Mouse (Mus musculus) MEL (cell line): ENCODE results near the gene Dbil5. TPM values are rescaled to one million over a fixed set of nuclear protein-coding genes. Genes with fewer than 3 reads are reported as not detected.
A peak's percentile ranks its signal among the peaks of the same experiment; 100 is the strongest.

Experiments used
- DNase-seq: peaks from one replicate; pipeline ENCODE4 v3.0.0; 2011; ENCODE audit warnings: low read depth, low spot score
- H3K27ac ChIP-seq: 2 replicates; pipeline ENCODE4 v1.5.1; 2012; ENCODE audit warnings: low read depth, mild to moderate bottlenecking, control low read depth, low read length, moderate library complexity; ENCODE audit not compliant: control insufficient read depth
- H3K27me3 ChIP-seq, 2 experiments: fragments of 150-350 bp in 1 of 2; sonication (generic) in 1 of 2; 2 replicates each; pipeline ENCODE4 v1.6.1; 2012; ENCODE audit warnings: low read length in 2 of 2, mild to moderate bottlenecking in 2 of 2, improper control_type of control experiment in 1 of 2, moderate library complexity in 1 of 2; ENCODE audit not compliant: insufficient read depth in 2 of 2, control insufficient read depth in 1 of 2
- H3K36me3 ChIP-seq, 2 experiments: 2 replicates each; pipeline ENCODE4 v1.6.1; 2012 to 2014; ENCODE audit warnings: low read length in 2 of 2, improper control_type of control experiment in 1 of 2, inconsistent platforms in 1 of 2, mild to moderate bottlenecking in 1 of 2; ENCODE audit not compliant: insufficient read depth in 2 of 2, control insufficient read depth in 1 of 2
- H3K4me1 ChIP-seq, 2 experiments: fragments of 150-350 bp in 1 of 2; sonication (generic) in 1 of 2; 2 replicates each; pipeline ENCODE4 v1.6.1; 2012; ENCODE audit warnings: low read length in 2 of 2, improper control_type of control experiment in 1 of 2, mild to moderate bottlenecking in 1 of 2; ENCODE audit not compliant: insufficient read depth in 2 of 2, control insufficient read depth in 1 of 2
- H3K4me3 ChIP-seq, 2 experiments: fragments of 150-350 bp in 1 of 2; sonication (generic) in 1 of 2; 2 replicates each; pipeline ENCODE4 v1.5.1; 2012; ENCODE audit warnings: low read depth in 2 of 2, low read length in 2 of 2, mild to moderate bottlenecking in 2 of 2, moderate library complexity in 2 of 2, control low read depth in 1 of 2, improper control_type of control experiment in 1 of 2; ENCODE audit not compliant: control insufficient read depth in 1 of 2, insufficient read depth in 1 of 2
- H3K79me2 ChIP-seq: 2 replicates; pipeline ENCODE4 v1.6.1; 2012; ENCODE audit warnings: mild to moderate bottlenecking, low read length, moderate library complexity; ENCODE audit not compliant: control insufficient read depth, poor library complexity, insufficient read depth
- H3K9ac ChIP-seq: 2 replicates; pipeline ENCODE4 v1.6.1; 2012; ENCODE audit warnings: low read depth, mild to moderate bottlenecking, control low read depth, low read length, moderate library complexity; ENCODE audit not compliant: control insufficient read depth, poor library complexity, severe bottlenecking
- H3K9me3 ChIP-seq: fragments of 150-350 bp; sonication (generic); replicated peaks from 2 replicates; pipeline ENCODE4 v1.6.1; 2012; ENCODE audit warnings: mild to moderate bottlenecking, low read length, improper control_type of control experiment, moderate library complexity; ENCODE audit not compliant: insufficient read depth
- CHD1 ChIP-seq: IDR thresholded peaks from 2 replicates; pipeline ENCODE4 v1.6.1; 2012; ENCODE audit warnings: low read depth, mild to moderate bottlenecking, inconsistent platforms, low read length, improper control_type of control experiment
- CHD2 ChIP-seq: IDR thresholded peaks from 2 replicates; pipeline ENCODE4 v1.6.1; 2011; ENCODE audit warnings: low read length, improper control_type of control experiment
- CTCF ChIP-seq, 3 experiments: IDR thresholded peaks in 2 of 3; conservative IDR thresholded peaks in 1 of 3; 2 replicates each; pipeline ENCODE4 v1.5.1; 2011 to 2012; ENCODE audit warnings: low read length in 3 of 3, low read depth in 2 of 3, mild to moderate bottlenecking in 2 of 3, improper control_type of control experiment in 1 of 3, inconsistent platforms in 1 of 3, mixed read lengths in 1 of 3, moderate library complexity in 1 of 3; ENCODE audit not compliant: control insufficient read depth in 1 of 3, insufficient read depth in 1 of 3, poor library complexity in 1 of 3, severe bottlenecking in 1 of 3
- ELF1 ChIP-seq: IDR thresholded peaks from 2 replicates; pipeline ENCODE4 v1.6.1; 2014; ENCODE audit warnings: low read depth, mild to moderate bottlenecking, inconsistent platforms, low read length, improper control_type of control experiment, moderate library complexity
- ETS1 ChIP-seq: IDR thresholded peaks from 2 replicates; pipeline ENCODE4 v1.6.1; 2012; ENCODE audit warnings: low read depth, mild to moderate bottlenecking, inconsistent platforms, low read length, improper control_type of control experiment, moderate library complexity
- GABPA ChIP-seq: IDR thresholded peaks from 2 replicates; pipeline ENCODE4 v1.6.1; 2012; ENCODE audit warnings: low read depth, mild to moderate bottlenecking, inconsistent platforms, low read length, improper control_type of control experiment, moderate library complexity
- GATA1 ChIP-seq: IDR thresholded peaks from 2 replicates; pipeline ENCODE4 v1.6.1; 2011; ENCODE audit warnings: low read depth, low read length, improper control_type of control experiment
- HCFC1 ChIP-seq: IDR thresholded peaks from 2 replicates; pipeline ENCODE4 v1.6.1; 2012; ENCODE audit warnings: low read depth, mild to moderate bottlenecking, inconsistent platforms, low read length, improper control_type of control experiment, moderate library complexity
- KAT2A ChIP-seq: conservative IDR thresholded peaks from 2 replicates; pipeline ENCODE4 v1.6.1; 2012; ENCODE audit warnings: low read depth, low read length, improper control_type of control experiment, inconsistent platforms
- MAX ChIP-seq: IDR thresholded peaks from 2 replicates; pipeline ENCODE4 v1.6.1; 2011; ENCODE audit warnings: low read length, improper control_type of control experiment
- MAZ ChIP-seq: IDR thresholded peaks from 2 replicates; pipeline ENCODE4 v1.6.1; 2012; ENCODE audit warnings: low read depth, mild to moderate bottlenecking, inconsistent platforms, low read length, improper control_type of control experiment
- MYB ChIP-seq: IDR thresholded peaks from 2 replicates; pipeline ENCODE4 v1.6.1; 2011; ENCODE audit warnings: mild to moderate bottlenecking, low read depth, low read length, improper control_type of control experiment
- MYC ChIP-seq: IDR thresholded peaks from 2 replicates; pipeline ENCODE4 v1.6.1; 2011; ENCODE audit warnings: low read depth, mild to moderate bottlenecking, low read length, improper control_type of control experiment, moderate library complexity
- NRF1 ChIP-seq: IDR thresholded peaks from 2 replicates; pipeline ENCODE4 v1.6.1; 2014; ENCODE audit warnings: low read depth, mild to moderate bottlenecking, inconsistent platforms, low read length, improper control_type of control experiment, moderate library complexity; ENCODE audit not compliant: poor library complexity, insufficient read depth, severe bottlenecking
- POLR2A ChIP-seq, 2 experiments: IDR thresholded peaks; 2 replicates each; pipeline ENCODE4 v1.6.1; 2011 to 2012; ENCODE audit warnings: low read length in 2 of 2, mild to moderate bottlenecking in 2 of 2, control low read depth in 1 of 2, improper control_type of control experiment in 1 of 2, low read depth in 1 of 2, moderate library complexity in 1 of 2; ENCODE audit not compliant: control insufficient read depth in 1 of 2, insufficient read depth in 1 of 2, poor library complexity in 1 of 2
- POLR2AphosphoS5 ChIP-seq: IDR thresholded peaks from 2 replicates; pipeline ENCODE4 v1.6.1; 2012; ENCODE audit warnings: low read depth, borderline replicate concordance, mild to moderate bottlenecking, inconsistent platforms, low read length, moderate library complexity, mixed read lengths
- RCOR1 ChIP-seq: IDR thresholded peaks from 2 replicates; pipeline ENCODE4 v1.6.1; 2012; ENCODE audit warnings: low read depth, mild to moderate bottlenecking, inconsistent platforms, low read length, improper control_type of control experiment
- SIN3A ChIP-seq: IDR thresholded peaks from 2 replicates; pipeline ENCODE4 v1.6.1; 2012; ENCODE audit warnings: low read length, improper control_type of control experiment, inconsistent platforms
- SMC3 ChIP-seq: IDR thresholded peaks from 2 replicates; pipeline ENCODE4 v1.6.1; 2011; ENCODE audit warnings: low read depth, low read length, improper control_type of control experiment
- TBP ChIP-seq: IDR thresholded peaks from 2 replicates; pipeline ENCODE4 v1.8.0; 2011; ENCODE audit warnings: low read depth, low read length, improper control_type of control experiment
- TCF12 ChIP-seq: IDR thresholded peaks from 2 replicates; pipeline ENCODE4 v1.6.1; 2014; ENCODE audit warnings: low read depth, mild to moderate bottlenecking, inconsistent platforms, low read length, improper control_type of control experiment, moderate library complexity
- UBTF ChIP-seq: IDR thresholded peaks from 2 replicates; pipeline ENCODE4 v1.6.1; 2012; ENCODE audit warnings: low read depth, mild to moderate bottlenecking, inconsistent platforms, low read length, improper control_type of control experiment, moderate library complexity, borderline replicate concordance; ENCODE audit not compliant: insufficient read depth
- USF1 ChIP-seq: IDR thresholded peaks from 2 replicates; pipeline ENCODE4 v1.6.1; 2014; ENCODE audit warnings: low read depth, mild to moderate bottlenecking, inconsistent platforms, low read length, improper control_type of control experiment, moderate library complexity
- ZC3H11A ChIP-seq: IDR thresholded peaks from 2 replicates; pipeline ENCODE4 v1.6.1; 2012; ENCODE audit warnings: low read depth, mild to moderate bottlenecking, inconsistent platforms, low read length, improper control_type of control experiment
- ZNF384 ChIP-seq: IDR thresholded peaks from 2 replicates; pipeline ENCODE4 v1.6.1; 2012; ENCODE audit warnings: low read depth, mild to moderate bottlenecking, inconsistent platforms, low read length, improper control_type of control experiment
- polyA plus RNA-seq, 2 experiments: library from polyadenylated mRNA; stranded (reverse) in 1 of 2; unstranded in 1 of 2; fragments of >175 nt in 1 of 2; fragments of >200 nt in 1 of 2; gene quantifications; 2 replicates each; pipeline versions ENCODE4 v1.2.1 to v1.2.4; 2012; ENCODE audit warnings: low replicate concordance in 2 of 2, low read depth in 1 of 2; ENCODE audit not compliant: insufficient read length in 2 of 2, insufficient read depth in 1 of 2, missing spikeins in 1 of 2
- total RNA-seq: library from RNA; depleted of rRNA; stranded (reverse); fragments of 300-350 nt; gene quantifications from 2 replicates; pipeline ENCODE4 v1.2.3, GENCODE M21; 2012

Dbil5 gene
- total and polyA plus RNA-seq, 3 experiments: 0.62 to 0.67 TPM; not detected in 1

DNA sequence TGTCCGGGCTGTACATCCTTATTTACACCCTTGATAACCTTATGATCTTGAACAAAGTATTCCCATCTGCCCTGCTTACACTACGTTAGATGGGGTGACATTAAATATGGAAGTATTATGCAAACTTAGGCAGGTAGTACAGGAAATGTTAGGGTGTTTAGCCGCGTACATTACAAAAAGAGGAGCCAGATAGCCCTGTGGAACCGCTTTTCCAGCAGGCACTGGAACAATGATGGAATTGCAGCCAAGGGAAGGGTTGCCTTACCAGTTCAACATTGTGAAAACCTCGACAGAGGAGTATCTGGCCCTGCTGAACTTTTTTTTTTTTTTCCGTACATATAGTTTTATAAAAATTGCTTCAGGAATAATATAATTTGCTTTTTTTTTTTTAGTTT, 37.3 kb upstream of the Dbil5 start:
- H3K79me2 ChIP-seq: peaks cover 23% of the 10 kb centered on the region
- no peaks in the 10 kb centered on the region for H3K27me3 ChIP-seq
- H3K4me3 ChIP-seq: peak overlapping the region; percentile 76 to 78
- H3K4me1 ChIP-seq: peaks cover 7 to 9% of the 10 kb centered on the region in 2 experiments
- H3K27ac ChIP-seq: peak overlapping the region; percentile 69
- DNase-seq: no peak
- TF ChIP-seq NRF1: no peak
- TF ChIP-seq MAZ: no peak
- TF ChIP-seq ZNF384: peak; percentile 46
- TF ChIP-seq CHD2: no peak
- TF ChIP-seq MYB: no peak
- 0 out of 2 replicates have a peak, but pooled peaks have one; percentile 7 for TF ChIP-seq TBP
- no peak for TF ChIP-seq ZC3H11A
- no peak for TF ChIP-seq KAT2A
- no peak for TF ChIP-seq USF1
- no peak for TF ChIP-seq ETS1
- TF ChIP-seq CHD1: no peak; the same call in 1 of the 2 replicates
- TF ChIP-seq ELF1: no peak
- no peak for TF ChIP-seq GABPA
- no peak for TF ChIP-seq TCF12
- TF ChIP-seq POLR2AphosphoS5: no peak
- no peak for TF ChIP-seq GATA1
- TF ChIP-seq SIN3A: no peak
- peaks cover 1 to 13% of the 10 kb centered on the region in 2 experiments; a peak in 3 of 4 replicates for H3K36me3 ChIP-seq
- H3K9ac ChIP-seq: peak overlapping the region; percentile 85
- H3K9me3 ChIP-seq: no peaks in the 10 kb centered on the region

DNA sequence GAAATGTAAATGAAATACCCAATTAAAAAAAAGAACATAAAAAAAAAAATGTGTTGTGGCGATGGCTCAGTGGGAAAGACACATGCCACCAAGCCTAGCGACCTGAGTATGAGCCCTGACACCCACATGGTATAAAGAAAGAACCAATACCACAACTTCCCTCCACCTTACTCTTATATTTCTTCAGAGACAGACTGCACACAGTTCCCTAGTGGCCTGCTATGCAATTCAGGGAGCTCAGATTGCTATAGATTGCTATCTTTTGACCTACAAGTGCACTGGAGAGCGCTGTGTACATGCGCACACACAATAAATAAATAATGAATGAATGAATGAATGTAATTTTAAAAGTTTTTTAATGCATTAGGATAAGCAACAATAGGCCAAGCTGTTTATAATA, 33.7 kb upstream of the Dbil5 start:
- Histone ChIP-seq H3K9me3 (no peaks in the 10 kb centered on the region), H3K27ac (no peak overlapping the region), H3K36me3 (peaks cover 0 to 8% of the 10 kb centered on the region in 2 experiments; a peak in 2 of 4 replicates), H3K4me3 (no peak overlapping the region), H3K9ac (no peak overlapping the region), H3K79me2 (peaks cover 11% of the 10 kb centered on the region), H3K27me3 (no peaks in the 10 kb centered on the region), H3K4me1 (peaks cover 4 to 9% of the 10 kb centered on the region in 2 experiments; a peak in 3 of 4 replicates)
- TF ChIP-seq ZNF384 (no peak), MYB (no peak), GATA1 (0 out of 2 replicates have a peak, but pooled peaks have one; percentile 20), MYC (no peak), SIN3A (no peak), GABPA (no peak), TCF12 (no peak), MAX (peak; percentile 60; the same call in 1 of the 2 replicates), NRF1 (no peak), POLR2AphosphoS5 (no peak), CTCF (IDR thresholded peaks at IDR 0.05 in 2 of 3, conservative IDR thresholded peaks at IDR 0.05 in 1 of 3; ENCODE audit: control insufficient read depth in 1 of 3, insufficient read depth in 1 of 3, low read depth in 2 of 3, low read length in 3 of 3, poor library complexity in 1 of 3, severe bottlenecking in 1 of 3) (no peak), RCOR1 (no peak), TBP (no peak), POLR2A (IDR thresholded peaks at IDR 0.05; ENCODE audit: control insufficient read depth in 1 of 2, insufficient read depth in 1 of 2, low read depth in 1 of 2, low read length in 2 of 2, poor library complexity in 1 of 2) (no peak), USF1 (no peak), SMC3 (no peak), HCFC1 (no peak), UBTF (no peak)
- peak; percentile 62 for DNase-seq
